Mouse (Mus musculus): Measurements from ENCODE around the gene Hoxb8. TPM values are rescaled to one million over a fixed set of nuclear protein-coding genes. Genes with fewer than 3 reads are reported as not detected.
A peak's percentile ranks its signal among the peaks of the same experiment; 100 is the strongest.

Gene Hoxb8
- polyA plus RNA-seq, 1 experiment from 2014 or later = not detected

GRCm38 (mm10) chr11:96282795-96283430 is 1.2 kb downstream of the Hoxb8 start:
- no peaks in the 10 kb centered on the region for H3K9me3 ChIP-seq (replicated peaks; ENCODE audit: control insufficient read depth, low read length, poor library complexity, severe bottlenecking)
- no peak overlapping the region for H3K4me2 ChIP-seq (ENCODE audit: low read length)
- H3K27ac ChIP-seq (ENCODE audit: low read length) = no peak overlapping the region
- peaks cover 75% of the 10 kb centered on the region for H3K27me3 ChIP-seq (ENCODE audit: control insufficient read depth, insufficient read depth, low read depth, low read length)
- under 1% methylated on average over 49 of the region's 49 CpGs for WGBS
- no peak overlapping the region for H3K9ac ChIP-seq (ENCODE audit: low read depth, low read length)
- H3K4me3 ChIP-seq (ENCODE audit: low read depth, low read length) = no peak overlapping the region
- no peak for ATAC-seq
- no peaks in the 10 kb centered on the region for H3K36me3 ChIP-seq (ENCODE audit: control insufficient read depth, insufficient read depth, low read length)
- H3K4me1 ChIP-seq (ENCODE audit: control insufficient read depth, insufficient read depth, low read length) = peaks cover 4% of the 10 kb centered on the region; the same call in 1 of the 2 replicates

- Histone ChIP-seq H3K27me3 (ENCODE audit: control insufficient read depth, insufficient read depth, low read depth, low read length) (peaks cover 75% of the 10 kb centered on the region), H3K9me3 (replicated peaks; ENCODE audit: control insufficient read depth, low read length, poor library complexity, severe bottlenecking) (no peaks in the 10 kb centered on the region), H3K9ac (ENCODE audit: low read depth, low read length) (no peak overlapping the region)
Measured at GRCm38 (mm10) chr11:96284041-96284749, 2.5 kb downstream of the Hoxb8 start.

GRCm38 (mm10) chr11:96284774-96285734 is 3.3 kb downstream of the Hoxb8 start:
- H3K9ac ChIP-seq (ENCODE audit: low read depth, low read length) = no peak overlapping the region

More at GRCm38 (mm10) chr11:96284041-96284749, 2.5 kb downstream of the Hoxb8 start:
- Histone ChIP-seq H3K27ac (ENCODE audit: low read length) (no peak overlapping the region), H3K36me3 (ENCODE audit: control insufficient read depth, insufficient read depth, low read length) (no peaks in the 10 kb centered on the region), H3K4me2 (ENCODE audit: low read length) (peak overlapping the region; percentile 23), H3K4me1 (ENCODE audit: control insufficient read depth, insufficient read depth, low read length) (peaks cover 4% of the 10 kb centered on the region; the same call in 1 of the 2 replicates), H3K4me3 (ENCODE audit: low read depth, low read length) (peak overlapping the region; percentile 14; the same call in 1 of the 2 replicates)
- no peak for ATAC-seq
- WGBS = 0% methylated on average over 48 of the region's 49 CpGs

GRCm38 (mm10) chr11:96285771-96286738 is 4.3 kb downstream of the Hoxb8 start, which contains the start of gene Hoxb7:
Gene Hoxb7, plus strand, starts transcription at chr11:96286623.
- Histone ChIP-seq H3K9ac (ENCODE audit: low read depth, low read length) (no peak within 1 kb of the TSS), H3K4me3 (ENCODE audit: low read depth, low read length) (no peak within 1 kb of the TSS), H3K4me2 (ENCODE audit: low read length) (no peak within 1 kb of the TSS), H3K27ac (ENCODE audit: low read length) (no peak within 1 kb of the TSS), H3K36me3 (ENCODE audit: control insufficient read depth, insufficient read depth, low read length) (no peaks in the 10 kb centered on the region), H3K4me1 (ENCODE audit: control insufficient read depth, insufficient read depth, low read length) (peaks cover 4% of the 10 kb centered on the region; the same call in 1 of the 2 replicates), H3K9me3 (replicated peaks; ENCODE audit: control insufficient read depth, low read length, poor library complexity, severe bottlenecking) (no peaks in the 10 kb centered on the region), H3K27me3 (ENCODE audit: control insufficient read depth, insufficient read depth, low read depth, low read length) (peaks cover 75% of the 10 kb centered on the region)
- WGBS = 1% methylated on average over 43 of the region's 43 CpGs
- no peak for ATAC-seq

More at GRCm38 (mm10) chr11:96284774-96285734, 3.3 kb downstream of the Hoxb8 start:
- H3K27me3 ChIP-seq (ENCODE audit: control insufficient read depth, insufficient read depth, low read depth, low read length) = peaks cover 72% of the 10 kb centered on the region
- no peak overlapping the region for H3K27ac ChIP-seq (ENCODE audit: low read length)
- WGBS = 2% methylated on average over 34 of the region's 37 CpGs
- no peak for ATAC-seq
- no peaks in the 10 kb centered on the region for H3K9me3 ChIP-seq (replicated peaks; ENCODE audit: control insufficient read depth, low read length, poor library complexity, severe bottlenecking)
- no peaks in the 10 kb centered on the region for H3K36me3 ChIP-seq (ENCODE audit: control insufficient read depth, insufficient read depth, low read length)
- H3K4me2 ChIP-seq (ENCODE audit: low read length) = no peak overlapping the region
- H3K4me1 ChIP-seq (ENCODE audit: control insufficient read depth, insufficient read depth, low read length) = peaks cover 4% of the 10 kb centered on the region; the same call in 1 of the 2 replicates
- H3K4me3 ChIP-seq (ENCODE audit: low read depth, low read length) = no peak overlapping the region

GRCm38 (mm10) chr11:96286739-96287385 is 5.2 kb downstream of the Hoxb8 start:
- H3K9ac ChIP-seq (ENCODE audit: low read depth, low read length) = no peak overlapping the region
- no peak overlapping the region for H3K27ac ChIP-seq (ENCODE audit: low read length)
- no peak overlapping the region for H3K4me3 ChIP-seq (ENCODE audit: low read depth, low read length)
- WGBS = under 1% methylated on average over 54 of the region's 55 CpGs
- no peak for ATAC-seq
- peaks cover 4% of the 10 kb centered on the region; the same call in 1 of the 2 replicates for H3K4me1 ChIP-seq (ENCODE audit: control insufficient read depth, insufficient read depth, low read length)
- H3K4me2 ChIP-seq (ENCODE audit: low read length) = no peak overlapping the region
- no peaks in the 10 kb centered on the region for H3K9me3 ChIP-seq (replicated peaks; ENCODE audit: control insufficient read depth, low read length, poor library complexity, severe bottlenecking)
- H3K27me3 ChIP-seq (ENCODE audit: control insufficient read depth, insufficient read depth, low read depth, low read length) = peaks cover 75% of the 10 kb centered on the region
- H3K36me3 ChIP-seq (ENCODE audit: control insufficient read depth, insufficient read depth, low read length) = no peaks in the 10 kb centered on the region

- Histone ChIP-seq H3K27me3 (ENCODE audit: control insufficient read depth, insufficient read depth, low read depth, low read length) (peaks cover 78% of the 10 kb centered on the region), H3K27ac (ENCODE audit: low read length) (no peak overlapping the region)
- under 1% methylated on average over 9 of the region's 9 CpGs for WGBS
Measured at GRCm38 (mm10) chr11:96287411-96287810, 5.7 kb downstream of the Hoxb8 start.

GRCm38 (mm10) chr11:96288455-96289221 is 6.9 kb downstream of the Hoxb8 start:
- Histone ChIP-seq H3K36me3 (ENCODE audit: control insufficient read depth, insufficient read depth, low read length) (no peaks in the 10 kb centered on the region), H3K9me3 (replicated peaks; ENCODE audit: control insufficient read depth, low read length, poor library complexity, severe bottlenecking) (no peaks in the 10 kb centered on the region), H3K4me2 (ENCODE audit: low read length) (no peak overlapping the region), H3K27me3 (ENCODE audit: control insufficient read depth, insufficient read depth, low read depth, low read length) (peaks cover 80% of the 10 kb centered on the region), H3K4me1 (ENCODE audit: control insufficient read depth, insufficient read depth, low read length) (peaks cover 4% of the 10 kb centered on the region; the same call in 1 of the 2 replicates), H3K4me3 (ENCODE audit: low read depth, low read length) (no peak overlapping the region), H3K27ac (ENCODE audit: low read length) (no peak overlapping the region), H3K9ac (ENCODE audit: low read depth, low read length) (no peak overlapping the region)
- 11% methylated on average over 1 of the region's 1 CpGs for WGBS
- no peak for ATAC-seq

More at GRCm38 (mm10) chr11:96287411-96287810, 5.7 kb downstream of the Hoxb8 start:
- no peak overlapping the region for H3K9ac ChIP-seq (ENCODE audit: low read depth, low read length)
- H3K4me1 ChIP-seq (ENCODE audit: control insufficient read depth, insufficient read depth, low read length) = peaks cover 4% of the 10 kb centered on the region; the same call in 1 of the 2 replicates
- ATAC-seq = no peak
- no peaks in the 10 kb centered on the region for H3K9me3 ChIP-seq (replicated peaks; ENCODE audit: control insufficient read depth, low read length, poor library complexity, severe bottlenecking)
- H3K4me2 ChIP-seq (ENCODE audit: low read length) = no peak overlapping the region
- H3K4me3 ChIP-seq (ENCODE audit: low read depth, low read length) = no peak overlapping the region
- H3K36me3 ChIP-seq (ENCODE audit: control insufficient read depth, insufficient read depth, low read length) = no peaks in the 10 kb centered on the region

Data from midbrain, embryonic 16.5 days (tissue).